Mouse (Mus musculus) brown adipose tissue, adult 24 weeks (tissue): ENCODE data around the gene Khnyn. TPM values are rescaled to one million over a fixed set of nuclear protein-coding genes. Genes with fewer than 3 reads are reported as not detected.

Experiments
- H3K27ac ChIP-seq: fragments of 200-500 bp; replicated peaks from 2 replicates; pipeline ENCODE4 v1.5.1; 2012; ENCODE audit warnings: low read depth, mild to moderate bottlenecking, low read length
- H3K4me1 ChIP-seq: fragments of 200-500 bp; 2 replicates; pipeline ENCODE4 v1.6.1; 2012; ENCODE audit warnings: low read length, mixed read lengths; ENCODE audit not compliant: control insufficient read depth, insufficient read depth, insufficient read length
- H3K4me3 ChIP-seq: fragments of 200-500 bp; 2 replicates; pipeline ENCODE4 v1.5.1; 2012; ENCODE audit warnings: low read depth, mild to moderate bottlenecking, low read length, moderate library complexity; ENCODE audit not compliant: insufficient read depth
- polyA plus RNA-seq: library from polyadenylated mRNA; stranded (reverse); fragments of >200 nt; gene quantifications from 2 replicates; pipeline ENCODE4 v1.2.4, GENCODE M21; 2012; ENCODE audit not compliant: missing spikeins, insufficient read depth, insufficient read length

Gene Khnyn
- polyA plus RNA-seq, result 4.2 and 5.5 TPM in 2 replicates

GRCm38 (mm10) chr14:55884713-55885113 is at the start of gene Khnyn:
Khnyn (plus strand) TSS chr14:55884947.
- Histone ChIP-seq H3K27ac (peak within 1 kb of the TSS; percentile 80), H3K4me1 (peaks cover 5% of the 10 kb centered on the region), H3K4me3 (peak within 1 kb of the TSS; percentile 79)

GRCm38 (mm10) chr14:55838312-55838711 is 46.4 kb upstream of the Khnyn start:
- no peak overlapping the region for H3K4me3 ChIP-seq
- H3K27ac ChIP-seq, result no peak overlapping the region
- no peaks in the 10 kb centered on the region for H3K4me1 ChIP-seq

- H3K4me3 ChIP-seq, result no peak overlapping the region
- H3K4me1 ChIP-seq, result no peaks in the 10 kb centered on the region
- H3K27ac ChIP-seq, result no peak overlapping the region
Measured at GRCm38 (mm10) chr14:55838740-55839139, 46.0 kb upstream of the Khnyn start.

- no peak overlapping the region for H3K4me3 ChIP-seq
- no peak overlapping the region for H3K27ac ChIP-seq
- no peaks in the 10 kb centered on the region for H3K4me1 ChIP-seq
Measured at GRCm38 (mm10) chr14:55840853-55841366, 43.8 kb upstream of the Khnyn start.

- H3K4me3 ChIP-seq, result no peak overlapping the region
- no peak overlapping the region for H3K27ac ChIP-seq
Measured at GRCm38 (mm10) chr14:55842794-55843193, 42.0 kb upstream of the Khnyn start.

GRCm38 (mm10) chr14:55845506-55846294 is 39.0 kb upstream of the Khnyn start:
- no peak overlapping the region for H3K4me3 ChIP-seq

More at GRCm38 (mm10) chr14:55842794-55843193, 42.0 kb upstream of the Khnyn start:
- H3K4me1 ChIP-seq, result no peaks in the 10 kb centered on the region

GRCm38 (mm10) chr14:55850885-55851284 is 33.9 kb upstream of the Khnyn start:
- no peak overlapping the region for H3K4me3 ChIP-seq
- H3K27ac ChIP-seq, result no peak overlapping the region
- H3K4me1 ChIP-seq, result 0 out of 2 replicates have a peak, but pooled peaks cover 4% of the 10 kb centered on the region

More at GRCm38 (mm10) chr14:55845506-55846294, 39.0 kb upstream of the Khnyn start:
- Histone ChIP-seq H3K4me1 (no peaks in the 10 kb centered on the region), H3K27ac (no peak overlapping the region)

GRCm38 (mm10) chr14:55852646-55853551 is 31.8 kb upstream of the Khnyn start:
- Histone ChIP-seq H3K27ac (peak overlapping the region; percentile 20; the same call in 1 of the 2 replicates), H3K4me3 (peak overlapping the region; percentile 71; the same call in 1 of the 2 replicates), H3K4me1 (peaks cover 11% of the 10 kb centered on the region; the same call in 1 of the 2 replicates)

GRCm38 (mm10) chr14:55853621-55854285 is 31.0 kb upstream of the Khnyn start, which contains the start of gene Nynrin:
Nynrin (plus strand) TSS chr14:55854010.
- peak within 1 kb of the TSS; percentile 32 for H3K27ac ChIP-seq
- peaks cover 11% of the 10 kb centered on the region; the same call in 1 of the 2 replicates for H3K4me1 ChIP-seq
- peak within 1 kb of the TSS; percentile 71 for H3K4me3 ChIP-seq

- Histone ChIP-seq H3K4me3 (peak overlapping the region; percentile 71), H3K4me1 (peaks cover 11% of the 10 kb centered on the region; the same call in 1 of the 2 replicates), H3K27ac (peak overlapping the region; percentile 32)
Measured at GRCm38 (mm10) chr14:55854406-55855100, 30.2 kb upstream of the Khnyn start.

- Histone ChIP-seq H3K4me1 (peaks cover 11% of the 10 kb centered on the region; the same call in 1 of the 2 replicates), H3K4me3 (peak overlapping the region; percentile 71), H3K27ac (peak overlapping the region; percentile 32)
Measured at GRCm38 (mm10) chr14:55855101-55855561, 29.6 kb upstream of the Khnyn start.

- Histone ChIP-seq H3K4me1 (peaks cover 11% of the 10 kb centered on the region; the same call in 1 of the 2 replicates), H3K4me3 (no peak overlapping the region), H3K27ac (peak overlapping the region; percentile 1; the same call in 1 of the 2 replicates)
Measured at GRCm38 (mm10) chr14:55857588-55857987, 27.2 kb upstream of the Khnyn start.

GRCm38 (mm10) chr14:55862186-55862585 is 22.6 kb upstream of the Khnyn start:
- Histone ChIP-seq H3K4me3 (no peak overlapping the region), H3K4me1 (peaks cover 4% of the 10 kb centered on the region; the same call in 1 of the 2 replicates), H3K27ac (no peak overlapping the region)

GRCm38 (mm10) chr14:55862970-55863369 is 21.8 kb upstream of the Khnyn start:
- Histone ChIP-seq H3K4me3 (no peak overlapping the region), H3K27ac (no peak overlapping the region), H3K4me1 (no peaks in the 10 kb centered on the region)
